Mouse (Mus musculus): ENCODE data around the gene Pafah2. TPM values are rescaled to one million over a fixed set of nuclear protein-coding genes. Genes with fewer than 3 reads are reported as not detected.

The Pafah2 gene
- polyA plus RNA-seq, 1 experiment from 2014 or later: 11.4 TPM

DNA sequence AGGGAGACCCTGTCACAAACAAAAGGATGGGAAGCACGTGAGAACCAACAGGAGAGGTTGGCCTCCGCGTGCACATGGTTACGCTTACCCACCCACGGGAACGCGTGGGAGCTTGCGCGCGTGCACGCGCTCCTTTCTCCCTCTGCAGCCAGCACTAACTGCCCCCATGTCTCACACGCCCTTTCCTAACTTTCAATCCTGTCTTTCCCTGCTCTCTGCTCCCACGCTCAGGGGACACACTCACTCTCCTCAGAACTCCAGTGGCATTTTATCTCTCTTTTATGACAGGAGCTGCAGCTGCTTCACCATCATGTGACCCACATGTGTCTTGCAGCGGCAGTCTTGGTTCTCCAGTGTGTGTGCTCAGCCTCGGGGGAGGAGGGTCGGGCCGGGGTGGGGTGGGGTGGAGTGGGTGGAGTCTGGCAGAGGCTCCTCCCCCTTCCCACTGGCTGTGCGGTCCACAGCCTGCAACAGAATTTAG, 5.1 kb downstream of the Pafah2 start:
- Histone ChIP-seq H3K9ac (ENCODE audit: low read length) (peak overlapping the region; percentile 52), H3K27ac (ENCODE audit: low read depth, low read length) (0 out of 2 replicates have a peak overlapping the region, but pooled peaks have one; percentile 39), H3K4me2 (ENCODE audit: low read depth) (peak overlapping the region; percentile 49), H3K27me3 (ENCODE audit: control insufficient read depth, insufficient read depth, low read length) (no peaks in the 10 kb centered on the region), H3K4me1 (ENCODE audit: control insufficient read depth, insufficient read depth, low read length) (no peaks in the 10 kb centered on the region; the same call in 1 of the 2 replicates), H3K36me3 (ENCODE audit: control insufficient read depth, insufficient read depth, low read length) (no peaks in the 10 kb centered on the region; the same call in 1 of the 2 replicates), H3K4me3 (ENCODE audit: low read depth, low read length) (peak overlapping the region; percentile 27), H3K9me3 (ENCODE audit: control insufficient read depth, low read length) (no peaks in the 10 kb centered on the region)
- WGBS: 15% methylated on average over 19 of the region's 19 CpGs
- DNase-seq (ENCODE audit: low spot score) (peak; percentile 72), ATAC-seq (ENCODE audit: insufficient read depth, low FRiP score, low TSS enrichment) (peak; percentile 55)

DNA sequence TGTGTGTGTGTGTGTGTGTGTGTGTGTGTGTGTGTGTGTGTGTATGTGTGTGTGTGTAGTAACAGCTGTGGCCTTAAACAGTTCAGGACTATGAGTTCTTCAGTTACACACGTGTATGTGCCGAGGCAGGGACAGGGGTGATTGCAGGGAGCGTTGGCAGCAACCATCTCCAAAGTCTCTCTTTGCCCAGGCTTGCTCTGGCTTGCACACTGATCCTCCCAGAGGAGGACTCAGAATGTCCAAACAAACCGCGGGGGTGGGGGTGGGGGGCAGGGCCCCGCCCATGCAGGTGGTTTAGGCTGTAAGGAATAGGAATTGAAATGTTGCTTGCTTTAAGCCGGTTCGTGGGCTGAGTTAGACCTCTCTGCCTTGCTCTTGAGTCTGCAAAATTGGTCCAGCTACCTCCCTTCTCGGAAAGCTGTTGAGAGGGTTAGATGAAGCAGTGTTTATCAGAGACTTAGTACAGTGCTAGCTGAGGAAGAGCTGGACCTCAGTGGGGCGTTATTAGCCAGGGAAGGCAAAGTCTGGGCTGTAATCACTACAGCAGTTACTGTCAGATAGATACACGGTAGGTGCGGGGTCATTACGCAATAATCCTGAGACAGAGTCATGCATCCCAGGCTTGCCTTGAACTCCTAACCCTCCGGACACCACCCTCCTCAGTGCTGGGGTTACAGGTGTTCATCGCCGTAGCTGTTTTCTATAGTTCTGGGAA, 5.9 kb downstream of the Pafah2 start:
- no peak for ATAC-seq (ENCODE audit: insufficient read depth, low FRiP score, low TSS enrichment)
- no peak overlapping the region for H3K4me3 ChIP-seq (ENCODE audit: low read depth, low read length)
- H3K4me1 ChIP-seq (ENCODE audit: control insufficient read depth, insufficient read depth, low read length): no peaks in the 10 kb centered on the region; the same call in 1 of the 2 replicates
- no peaks in the 10 kb centered on the region; the same call in 1 of the 2 replicates for H3K36me3 ChIP-seq (ENCODE audit: control insufficient read depth, insufficient read depth, low read length)
- H3K4me2 ChIP-seq (ENCODE audit: low read depth): no peak overlapping the region
- H3K9me3 ChIP-seq (ENCODE audit: control insufficient read depth, low read length): no peaks in the 10 kb centered on the region
- H3K9ac ChIP-seq (ENCODE audit: low read length): no peak overlapping the region
- H3K27me3 ChIP-seq (ENCODE audit: control insufficient read depth, insufficient read depth, low read length): no peaks in the 10 kb centered on the region
- H3K27ac ChIP-seq (ENCODE audit: low read depth, low read length): no peak overlapping the region
- WGBS: 74% methylated on average over 16 of the region's 16 CpGs
- no peak for DNase-seq (ENCODE audit: low spot score)

GRCm38 (mm10) chr4:134402571-134403262, 6.6 kb downstream of the Pafah2 start:
- Histone ChIP-seq H3K36me3 (ENCODE audit: control insufficient read depth, insufficient read depth, low read length) (no peaks in the 10 kb centered on the region; the same call in 1 of the 2 replicates), H3K27ac (ENCODE audit: low read depth, low read length) (no peak overlapping the region), H3K4me2 (ENCODE audit: low read depth) (no peak overlapping the region), H3K27me3 (ENCODE audit: control insufficient read depth, insufficient read depth, low read length) (no peaks in the 10 kb centered on the region), H3K9ac (ENCODE audit: low read length) (no peak overlapping the region), H3K4me3 (ENCODE audit: low read depth, low read length) (no peak overlapping the region), H3K4me1 (ENCODE audit: control insufficient read depth, insufficient read depth, low read length) (no peaks in the 10 kb centered on the region; the same call in 1 of the 2 replicates), H3K9me3 (ENCODE audit: control insufficient read depth, low read length) (no peaks in the 10 kb centered on the region)
- 80% methylated on average over 16 of the region's 16 CpGs for WGBS
- DNase-seq (ENCODE audit: low spot score) (no peak), ATAC-seq (ENCODE audit: insufficient read depth, low FRiP score, low TSS enrichment) (no peak)

DNA sequence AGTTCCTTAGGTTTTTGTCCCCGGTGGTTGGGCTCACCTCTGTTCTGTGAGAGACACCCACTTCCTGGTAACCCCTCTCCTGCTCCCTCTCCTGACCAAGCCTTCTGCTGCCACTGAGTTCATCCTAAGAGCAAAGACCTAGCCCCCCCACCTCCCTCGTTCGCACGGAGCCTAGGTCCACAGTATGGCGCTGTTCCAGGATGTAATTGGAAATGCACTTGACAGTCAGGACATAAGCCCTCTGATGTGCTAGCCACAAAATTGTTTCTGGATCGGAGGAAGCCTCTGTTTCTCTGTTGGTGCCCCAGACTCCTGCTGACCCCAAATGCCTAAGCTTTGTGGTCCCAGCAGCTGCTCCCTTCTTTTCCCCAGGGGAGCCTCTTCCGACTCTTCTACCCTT, 7.6 kb downstream of the Pafah2 start:
- no peak overlapping the region for H3K27ac ChIP-seq (ENCODE audit: low read depth, low read length)
- ATAC-seq (ENCODE audit: insufficient read depth, low FRiP score, low TSS enrichment): no peak
- 62% methylated on average over 7 of the region's 7 CpGs for WGBS

GRCm38 (mm10) chr4:134409286-134409685, 13.2 kb downstream of the Pafah2 start:
- DNase-seq (ENCODE audit: low spot score): no peak
- Histone ChIP-seq H3K4me2 (ENCODE audit: low read depth) (no peak overlapping the region), H3K4me3 (ENCODE audit: low read depth, low read length) (no peak overlapping the region), H3K27me3 (ENCODE audit: control insufficient read depth, insufficient read depth, low read length) (no peaks in the 10 kb centered on the region), H3K9ac (ENCODE audit: low read length) (no peak overlapping the region), H3K27ac (ENCODE audit: low read depth, low read length) (no peak overlapping the region), H3K9me3 (ENCODE audit: control insufficient read depth, low read length) (no peaks in the 10 kb centered on the region; the same call in 1 of the 2 replicates), H3K4me1 (ENCODE audit: control insufficient read depth, insufficient read depth, low read length) (no peaks in the 10 kb centered on the region), H3K36me3 (ENCODE audit: control insufficient read depth, insufficient read depth, low read length) (no peaks in the 10 kb centered on the region)
- ATAC-seq (ENCODE audit: insufficient read depth, low FRiP score, low TSS enrichment): no peak
- 69% methylated on average over 5 of the region's 5 CpGs for WGBS

More for the DNA sequence above, 7.6 kb downstream of the Pafah2 start:
- Histone ChIP-seq H3K4me1 (ENCODE audit: control insufficient read depth, insufficient read depth, low read length) (no peaks in the 10 kb centered on the region; the same call in 1 of the 2 replicates), H3K27me3 (ENCODE audit: control insufficient read depth, insufficient read depth, low read length) (no peaks in the 10 kb centered on the region), H3K4me3 (ENCODE audit: low read depth, low read length) (no peak overlapping the region), H3K9ac (ENCODE audit: low read length) (no peak overlapping the region), H3K4me2 (ENCODE audit: low read depth) (no peak overlapping the region), H3K36me3 (ENCODE audit: control insufficient read depth, insufficient read depth, low read length) (no peaks in the 10 kb centered on the region; the same call in 1 of the 2 replicates), H3K9me3 (ENCODE audit: control insufficient read depth, low read length) (no peaks in the 10 kb centered on the region)
- DNase-seq (ENCODE audit: low spot score): no peak

DNA sequence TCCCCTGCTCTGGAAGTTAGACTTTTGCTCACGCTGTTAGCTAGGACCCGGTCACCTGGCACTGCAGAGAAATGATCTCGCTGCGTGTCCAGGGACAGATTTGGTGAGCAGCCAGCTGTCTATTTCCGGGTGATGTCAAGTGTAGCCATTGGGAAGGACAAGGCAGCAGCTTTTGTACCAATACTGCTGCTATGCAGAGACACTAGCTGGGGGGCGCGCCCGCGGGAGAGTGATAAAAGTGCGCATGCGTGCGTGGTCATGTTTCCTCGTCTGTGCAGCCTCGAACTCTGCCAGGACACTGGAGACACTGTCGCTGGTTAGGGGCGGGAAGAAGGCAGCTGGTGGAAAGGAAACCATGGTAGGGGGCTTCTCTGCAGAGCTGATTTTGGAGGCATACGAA, 20.1 kb downstream of the Pafah2 start:
- no peaks in the 10 kb centered on the region for H3K9me3 ChIP-seq (ENCODE audit: control insufficient read depth, low read length)
- no peak overlapping the region for H3K9ac ChIP-seq (ENCODE audit: low read length)
- H3K4me2 ChIP-seq (ENCODE audit: low read depth): no peak overlapping the region
- H3K4me3 ChIP-seq (ENCODE audit: low read depth, low read length): no peak overlapping the region
- H3K27me3 ChIP-seq (ENCODE audit: control insufficient read depth, insufficient read depth, low read length): no peaks in the 10 kb centered on the region
- H3K36me3 ChIP-seq (ENCODE audit: control insufficient read depth, insufficient read depth, low read length): no peaks in the 10 kb centered on the region
- H3K27ac ChIP-seq (ENCODE audit: low read depth, low read length): 0 out of 2 replicates have a peak overlapping the region, but pooled peaks have one; percentile 4
- no peaks in the 10 kb centered on the region for H3K4me1 ChIP-seq (ENCODE audit: control insufficient read depth, insufficient read depth, low read length)
- ATAC-seq (ENCODE audit: insufficient read depth, low FRiP score, low TSS enrichment) (no peak), DNase-seq (ENCODE audit: low spot score) (no peak)
- 80% methylated on average over 17 of the region's 17 CpGs for WGBS

GRCm38 (mm10) chr4:134416602-134417001, 20.5 kb downstream of the Pafah2 start:
- 0 out of 2 replicates have a peak overlapping the region, but pooled peaks have one; percentile 14 for H3K27ac ChIP-seq (ENCODE audit: low read depth, low read length)

GRCm38 (mm10) chr4:134417111-134417510, 21.0 kb downstream of the Pafah2 start:
- H3K9ac ChIP-seq (ENCODE audit: low read length): no peak overlapping the region
- no peaks in the 10 kb centered on the region for H3K4me1 ChIP-seq (ENCODE audit: control insufficient read depth, insufficient read depth, low read length)
- WGBS: 70% methylated on average over 7 of the region's 7 CpGs
- H3K4me2 ChIP-seq (ENCODE audit: low read depth): no peak overlapping the region
- DNase-seq (ENCODE audit: low spot score) (no peak), ATAC-seq (ENCODE audit: insufficient read depth, low FRiP score, low TSS enrichment) (no peak)
- no peaks in the 10 kb centered on the region for H3K36me3 ChIP-seq (ENCODE audit: control insufficient read depth, insufficient read depth, low read length)
- H3K27ac ChIP-seq (ENCODE audit: low read depth, low read length): no peak overlapping the region
- H3K27me3 ChIP-seq (ENCODE audit: control insufficient read depth, insufficient read depth, low read length): no peaks in the 10 kb centered on the region
- no peaks in the 10 kb centered on the region for H3K9me3 ChIP-seq (ENCODE audit: control insufficient read depth, low read length)
- no peak overlapping the region for H3K4me3 ChIP-seq (ENCODE audit: low read depth, low read length)

More at GRCm38 (mm10) chr4:134416602-134417001, 20.5 kb downstream of the Pafah2 start:
- no peak for DNase-seq (ENCODE audit: low spot score)
- no peaks in the 10 kb centered on the region for H3K36me3 ChIP-seq (ENCODE audit: control insufficient read depth, insufficient read depth, low read length)
- no peaks in the 10 kb centered on the region for H3K9me3 ChIP-seq (ENCODE audit: control insufficient read depth, low read length)
- ATAC-seq (ENCODE audit: insufficient read depth, low FRiP score, low TSS enrichment): no peak
- H3K27me3 ChIP-seq (ENCODE audit: control insufficient read depth, insufficient read depth, low read length): no peaks in the 10 kb centered on the region
- H3K4me2 ChIP-seq (ENCODE audit: low read depth): no peak overlapping the region
- no peak overlapping the region for H3K9ac ChIP-seq (ENCODE audit: low read length)
- no peaks in the 10 kb centered on the region for H3K4me1 ChIP-seq (ENCODE audit: control insufficient read depth, insufficient read depth, low read length)
- no peak overlapping the region for H3K4me3 ChIP-seq (ENCODE audit: low read depth, low read length)
- 73% methylated on average over 15 of the region's 15 CpGs for WGBS
